Mouse (Mus musculus): Measurements from ENCODE around the gene Sac3d1. TPM values are rescaled to one million over a fixed set of nuclear protein-coding genes. Genes with fewer than 3 reads are reported as not detected.

Gene Sac3d1
- total and polyA plus RNA-seq, 3 experiments: 44.4 to 49.3 TPM; not detected in 1

DNA sequence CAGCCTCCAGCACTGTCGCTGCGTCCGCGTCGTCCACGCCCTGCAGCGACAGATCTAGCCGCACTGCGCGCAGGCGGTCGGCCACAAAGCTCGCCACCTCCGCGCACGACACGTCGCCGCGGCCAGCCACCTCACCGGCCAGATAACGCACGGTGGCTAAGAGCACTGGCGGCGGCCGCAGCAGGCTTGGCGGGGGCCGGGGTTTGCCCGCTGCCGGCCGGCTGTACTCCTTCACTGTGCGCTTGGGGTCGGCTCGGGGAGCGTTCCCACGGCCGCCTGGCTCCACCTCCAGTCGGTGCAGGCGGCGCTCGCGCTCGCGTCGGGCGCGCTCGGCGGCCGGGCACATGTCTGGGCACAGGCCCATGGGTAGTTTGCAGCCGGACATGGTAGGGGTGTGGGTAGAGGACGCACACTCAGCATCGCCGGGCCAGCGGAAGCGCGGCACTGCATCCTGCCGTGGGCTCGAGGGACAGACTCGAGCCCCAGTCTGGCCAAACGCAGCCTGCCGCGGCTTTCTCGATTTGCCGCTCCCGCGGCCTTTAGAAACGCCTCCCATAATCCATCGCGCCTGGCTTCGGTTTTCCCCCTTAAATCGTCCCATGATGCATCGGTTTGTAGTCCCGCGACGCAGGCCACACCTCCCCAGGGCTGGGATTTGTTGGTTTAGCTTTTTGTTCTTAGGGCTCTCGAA lies at the start of gene Sac3d1 (continued):
- TF ChIP-seq TCF12 (IDR thresholded peaks at IDR 0.05; ENCODE audit: low read depth, low read length) (peak; percentile 54; the same call in 1 of the 2 replicates), CHD2 (IDR thresholded peaks at IDR 0.05; ENCODE audit: low read length) (no peak; the same call in 1 of the 2 replicates), E2F4 (IDR thresholded peaks at IDR 0.05; ENCODE audit: borderline replicate concordance, low read depth, low read length) (peak; percentile 74; the same call in 1 of the 2 replicates), USF1 (IDR thresholded peaks at IDR 0.05; ENCODE audit: low read depth, low read length) (peak; percentile 36)

DNA sequence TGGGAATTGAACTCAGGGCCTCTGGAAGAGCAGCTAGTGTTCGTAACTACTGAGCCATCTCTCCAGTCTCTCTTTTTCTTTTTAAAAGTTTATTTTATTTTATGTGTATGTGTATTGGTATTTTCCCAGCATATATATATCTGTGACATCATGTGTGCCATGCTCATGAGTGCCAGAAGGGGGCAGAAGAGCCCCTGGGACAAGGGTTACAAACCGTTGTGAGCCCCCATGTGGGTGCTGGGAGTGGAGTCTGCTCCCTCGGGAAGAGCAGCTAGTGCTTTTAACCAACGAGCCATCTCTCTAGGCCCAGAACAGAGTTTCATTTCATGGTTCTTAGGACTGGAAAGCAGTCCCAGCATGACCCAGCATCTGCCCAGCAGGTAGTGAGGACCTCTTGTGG lies 48.3 kb upstream of the Sac3d1 start:
- peak; percentile 34 for DNase-seq (ENCODE audit: low read depth, low spot score)
- H3K79me2 ChIP-seq (ENCODE audit: control insufficient read depth, insufficient read depth, low read length, poor library complexity): no peaks in the 10 kb centered on the region
- no peak overlapping the region for H3K27ac ChIP-seq (ENCODE audit: control insufficient read depth, low read depth, low read length)
- TF ChIP-seq TAL1 (IDR thresholded peaks at IDR 0.05; ENCODE audit: low read length) (no peak), MAZ (IDR thresholded peaks at IDR 0.05; ENCODE audit: low read depth, low read length) (0 out of 2 replicates have a peak, but pooled peaks have one; percentile 15), POLR2AphosphoS5 (IDR thresholded peaks at IDR 0.05; ENCODE audit: borderline replicate concordance, low read depth, low read length) (no peak), ELF1 (IDR thresholded peaks at IDR 0.05; ENCODE audit: low read depth, low read length) (no peak), GABPA (IDR thresholded peaks at IDR 0.05; ENCODE audit: low read depth, low read length) (no peak), E2F4 (IDR thresholded peaks at IDR 0.05; ENCODE audit: borderline replicate concordance, low read depth, low read length) (no peak), JUND (IDR thresholded peaks at IDR 0.05; ENCODE audit: low read depth, low read length) (no peak), MAX (IDR thresholded peaks at IDR 0.05; ENCODE audit: low read length) (no peak), GATA1 (IDR thresholded peaks at IDR 0.05; ENCODE audit: low read depth, low read length) (no peak), RAD21 (IDR thresholded peaks at IDR 0.05; ENCODE audit: low read depth, low read length) (peak; percentile 48), MXI1 (IDR thresholded peaks at IDR 0.05; ENCODE audit: low read depth, low read length) (no peak), ZKSCAN1 (IDR thresholded peaks at IDR 0.05; ENCODE audit: low read depth, low read length) (no peak), TCF12 (IDR thresholded peaks at IDR 0.05; ENCODE audit: low read depth, low read length) (no peak), CHD2 (IDR thresholded peaks at IDR 0.05; ENCODE audit: low read length) (no peak), MYC (IDR thresholded peaks at IDR 0.05; ENCODE audit: low read depth, low read length) (no peak), SMC3 (IDR thresholded peaks at IDR 0.05; ENCODE audit: low read depth, low read length) (peak; percentile 51), CTCF (IDR thresholded peaks at IDR 0.05 in 2 of 3, conservative IDR thresholded peaks at IDR 0.05 in 1 of 3; ENCODE audit: control insufficient read depth in 1 of 3, insufficient read depth in 1 of 3, low read depth in 2 of 3, low read length in 3 of 3, poor library complexity in 1 of 3, severe bottlenecking in 1 of 3) (peak; percentile 54 to 60 (median 55)), CHD1 (IDR thresholded peaks at IDR 0.05; ENCODE audit: low read depth, low read length) (no peak), SIN3A (IDR thresholded peaks at IDR 0.05; ENCODE audit: low read length) (no peak), MYB (IDR thresholded peaks at IDR 0.05; ENCODE audit: low read depth, low read length) (no peak), BHLHE40 (IDR thresholded peaks at IDR 0.05; ENCODE audit: borderline replicate concordance, low read depth, low read length) (no peak)
- H3K9ac ChIP-seq (ENCODE audit: control insufficient read depth, low read depth, low read length, poor library complexity, severe bottlenecking): no peak overlapping the region
- no peaks in the 10 kb centered on the region for H3K9me3 ChIP-seq (replicated peaks; ENCODE audit: insufficient read depth, low read length)
- H3K4me3 ChIP-seq (ENCODE audit: control insufficient read depth in 1 of 2, insufficient read depth in 1 of 2, low read depth in 2 of 2, low read length in 2 of 2): no peak overlapping the region
- peaks cover 0 to 6% of the 10 kb centered on the region in 2 experiments; a peak in 2 of 4 replicates for H3K36me3 ChIP-seq (ENCODE audit: control insufficient read depth in 1 of 2, insufficient read depth in 2 of 2, low read length in 2 of 2)
- no peaks in the 10 kb centered on the region for H3K27me3 ChIP-seq (ENCODE audit: control insufficient read depth in 1 of 2, insufficient read depth in 2 of 2, low read length in 2 of 2)
- H3K4me1 ChIP-seq (ENCODE audit: control insufficient read depth in 1 of 2, insufficient read depth in 2 of 2, low read length in 2 of 2): peaks cover 0 to 12% of the 10 kb centered on the region in 2 experiments; a peak in 3 of 4 replicates

All from MEL (cell line).